Mouse (Mus musculus) small intestine, adult 2 months (tissue): ENCODE results near the gene Nr2c2ap.

ENCODE experiments used
- CTCF ChIP-seq: fragments of 200-500 bp; IDR thresholded peaks from 2 replicates; pipeline ENCODE4 v1.5.1; 2012; ENCODE audit warnings: low read depth, mild to moderate bottlenecking, control low read depth, inconsistent platforms, low read length, moderate library complexity, mixed read lengths; ENCODE audit not compliant: insufficient replicate concordance, insufficient read length; ENCODE audit errors: extremely low read depth
- POLR2A ChIP-seq: fragments of 200-500 bp; IDR thresholded peaks from 2 replicates; pipeline ENCODE4 v1.6.1; 2012; ENCODE audit warnings: low read depth, mild to moderate bottlenecking, control low read depth, inconsistent platforms, low read length, moderate library complexity

- no peak for TF ChIP-seq CTCF
- no peak for TF ChIP-seq POLR2A
Observed at GRCm38 (mm10) chr8:70163316-70163715, 32.2 kb downstream of the Nr2c2ap start.
